Mouse (Mus musculus) urinary bladder, postnatal 14 days (tissue): ENCODE results near the gene Kel.

ENCODE experiments used
- DNase-seq: peaks from one replicate; pipeline ENCODE4 v3.0.0; 2021; ENCODE audit warnings: low spot score

Gene Kel

DNA sequence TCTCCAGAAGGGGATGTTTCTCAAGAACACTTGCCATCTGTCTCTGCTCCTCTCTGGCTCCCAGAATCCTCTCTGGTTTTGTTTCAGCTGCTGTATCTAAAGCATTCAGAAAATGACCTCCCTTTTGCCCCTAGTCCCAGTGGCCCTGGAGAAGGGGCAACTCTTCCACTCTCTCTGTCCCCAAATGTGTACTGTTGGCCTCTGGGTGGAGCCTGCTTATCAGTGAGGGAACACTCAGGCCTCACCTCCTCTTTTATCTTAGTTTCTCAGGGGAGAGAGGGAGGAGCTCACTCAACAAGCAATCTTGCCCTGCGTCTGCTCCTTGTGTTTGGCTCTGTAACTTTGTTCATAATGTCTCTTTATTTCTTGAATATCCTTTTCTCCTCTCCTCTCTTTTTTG lies at the start of gene Kel:
Gene Kel, minus strand, starts transcription at position 217 of the 400 bp plus-strand sequence.
- DNase-seq, result no peak

DNA sequence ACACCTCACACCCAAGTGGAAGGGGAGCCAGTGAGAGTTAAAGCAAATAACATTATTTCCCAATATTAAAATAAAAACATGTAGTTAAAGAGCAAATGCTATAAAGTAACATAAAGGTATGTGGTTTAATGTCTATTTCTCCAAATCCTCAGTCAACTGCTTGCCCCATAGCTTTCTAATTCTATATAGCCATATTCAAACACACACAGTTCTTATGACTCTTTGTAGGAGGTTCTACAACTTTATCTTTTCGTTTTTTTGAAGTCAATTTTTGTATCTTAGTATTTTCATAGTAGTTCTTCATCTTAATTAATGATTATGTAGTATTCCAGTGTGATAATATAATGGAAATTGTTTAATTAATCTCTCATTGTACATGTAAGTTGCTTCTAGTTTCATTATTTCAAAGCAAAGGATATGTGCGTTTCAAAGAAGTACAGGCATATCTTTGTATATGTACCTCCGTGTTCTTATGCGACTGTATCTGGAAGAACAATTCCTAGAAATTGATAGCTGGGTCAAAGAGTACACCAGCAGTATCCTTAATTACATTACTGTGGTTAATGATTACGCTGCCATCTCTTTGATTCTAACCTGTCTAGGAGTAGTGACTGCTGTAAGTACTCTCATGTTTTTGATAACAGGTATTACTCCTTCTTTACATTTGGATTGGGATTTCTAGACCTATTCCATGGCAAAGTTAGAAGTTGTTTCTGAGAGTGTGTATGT lies 40.7 kb upstream of the Kel start:
- DNase-seq, result no peak

GRCm38 (mm10) chr6:41741101-41741500 lies 37.0 kb upstream of the Kel start:
- no peak for DNase-seq

GRCm38 (mm10) chr6:41734719-41735470 lies 30.8 kb upstream of the Kel start:
- no peak for DNase-seq

- DNase-seq, result no peak
Measured at GRCm38 (mm10) chr6:41727989-41728609, 24.0 kb upstream of the Kel start.

- no peak for DNase-seq
Measured at GRCm38 (mm10) chr6:41721430-41721829, 17.3 kb upstream of the Kel start.

DNA sequence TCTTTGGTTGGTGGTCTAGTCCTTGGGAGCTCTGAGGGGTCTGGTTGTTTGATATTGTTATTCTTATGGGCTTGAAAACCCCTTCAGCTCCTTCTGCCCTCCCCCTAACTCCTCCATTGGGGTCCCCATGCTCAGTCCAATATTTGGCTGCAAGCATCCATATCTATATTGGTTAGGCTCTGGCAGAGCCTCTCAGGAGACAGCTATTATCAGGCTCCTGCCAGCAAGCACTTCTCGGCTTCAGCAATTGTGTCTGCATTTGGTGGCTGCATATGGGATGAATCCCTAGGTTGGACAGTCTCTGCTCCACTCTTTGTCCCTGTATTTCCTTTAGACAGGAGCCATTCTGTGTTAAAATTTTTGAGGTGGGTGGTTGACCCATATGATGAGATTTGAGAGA lies 6.1 kb upstream of the Kel start:
- DNase-seq, result no peak

- no peak for DNase-seq
Measured at GRCm38 (mm10) chr6:41706275-41706674, 2.1 kb upstream of the Kel start.

- peak; percentile 32 for DNase-seq
Measured at GRCm38 (mm10) chr6:41702928-41703327, 1.2 kb downstream of the Kel start.

GRCm38 (mm10) chr6:41701245-41701644 lies 2.9 kb downstream of the Kel start:
- no peak for DNase-seq

DNA sequence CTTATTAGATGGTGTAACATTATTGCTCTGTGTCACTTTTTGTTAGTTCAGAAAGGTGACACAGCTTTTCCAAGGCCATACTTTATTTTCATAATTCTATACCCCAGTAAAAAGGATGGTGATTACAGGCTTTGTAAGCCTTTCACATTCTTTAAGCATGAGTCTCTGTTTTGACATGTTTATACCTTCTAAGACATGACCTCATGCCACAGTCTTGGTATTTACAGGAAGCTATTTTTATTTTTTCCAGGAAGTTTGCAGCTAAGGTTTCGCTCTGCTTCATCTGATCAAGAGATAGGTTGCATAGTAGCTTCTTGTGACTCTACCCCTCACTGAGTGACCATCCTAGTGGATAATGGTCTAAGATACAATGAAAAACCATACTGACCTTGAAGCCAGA lies 9.7 kb downstream of the Kel start:
- DNase-seq, result no peak

DNA sequence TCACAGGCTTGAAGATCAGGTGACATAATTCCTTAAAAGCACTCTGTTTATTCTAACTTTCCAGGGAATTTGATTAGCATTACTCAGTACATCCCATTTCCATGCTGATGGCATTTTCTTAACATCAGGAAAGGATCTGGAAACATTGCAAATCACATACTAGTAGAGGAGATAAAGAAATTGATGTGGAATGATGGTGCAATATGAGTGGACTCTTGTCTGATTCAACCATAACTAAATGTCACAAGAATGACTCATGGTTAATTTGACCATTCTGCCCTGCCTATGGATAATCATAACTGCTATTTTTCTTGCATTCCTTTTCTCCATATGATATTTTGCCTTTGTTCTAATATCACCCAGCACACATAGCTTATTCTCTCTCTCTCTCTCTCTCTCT lies 11.9 kb downstream of the Kel start:
- no peak for DNase-seq

GRCm38 (mm10) chr6:41685596-41685995 lies 18.5 kb downstream of the Kel start:
- no peak for DNase-seq

DNA sequence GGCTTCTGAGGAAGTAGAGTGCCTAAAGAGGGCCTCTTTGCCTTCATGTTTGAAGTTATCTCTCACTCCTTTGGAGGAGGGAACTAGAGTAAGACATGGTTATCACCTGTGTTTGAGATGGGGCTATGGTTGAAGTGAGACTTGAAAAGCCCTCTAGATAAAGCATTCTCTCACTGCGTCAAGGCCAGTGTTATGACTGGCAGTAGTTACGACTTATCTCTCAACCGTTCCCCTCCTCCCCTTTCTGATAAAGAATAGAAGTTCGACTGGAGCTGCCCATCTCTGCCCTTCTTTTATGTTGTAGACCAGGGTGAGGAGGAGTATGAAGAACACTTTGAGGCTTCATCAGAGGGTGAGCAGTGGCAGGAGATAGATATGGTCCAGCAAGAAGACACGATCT lies 19.2 kb downstream of the Kel start:
- DNase-seq, result no peak

GRCm38 (mm10) chr6:41684131-41684530 lies 20.0 kb downstream of the Kel start, which contains the start of gene Llcfc1:
Gene Llcfc1, plus strand, starts transcription at chr6:41684431.
- DNase-seq, result no peak

DNA sequence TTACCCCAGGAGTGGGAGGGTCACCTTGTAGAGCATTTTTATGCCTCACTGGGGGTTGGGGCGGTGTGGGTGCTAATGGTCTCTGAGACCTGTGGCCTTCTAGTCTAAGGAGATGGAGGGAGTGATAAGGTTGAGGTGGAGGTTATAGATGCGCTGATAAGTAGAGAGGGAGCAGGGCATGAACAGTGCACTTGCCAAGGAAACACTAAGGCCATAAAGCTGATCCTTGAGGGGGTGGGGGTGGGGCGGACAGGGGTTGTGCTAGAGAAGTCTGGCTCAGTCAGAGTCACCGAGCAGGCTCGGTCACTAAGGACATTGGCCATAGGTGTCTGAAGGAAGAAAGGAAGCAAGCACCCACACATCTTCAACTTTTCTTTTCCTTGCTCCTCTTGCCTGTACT lies 22.5 kb downstream of the Kel start:
- peak; percentile 12 for DNase-seq

DNA sequence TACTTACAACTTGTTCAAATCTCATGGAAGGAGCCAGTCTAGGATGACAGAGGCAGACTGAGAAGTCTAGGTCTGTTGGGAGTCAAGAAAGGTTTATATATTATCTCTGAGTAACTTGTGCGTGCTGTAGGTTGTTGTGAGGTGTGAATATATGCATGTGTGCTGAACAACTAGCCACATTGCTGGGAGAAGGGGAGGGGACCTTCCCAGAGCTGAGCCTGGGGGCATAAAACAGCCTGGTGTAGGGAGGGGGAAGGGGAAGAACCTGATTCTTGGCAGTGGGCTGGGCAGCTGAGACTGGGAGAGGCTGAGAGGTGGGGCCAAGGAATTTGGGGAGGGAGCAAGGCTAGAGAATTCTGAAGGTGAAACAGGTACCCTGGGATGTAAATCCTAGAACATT lies 23.5 kb downstream of the Kel start, which contains the start of gene Trpv5:
Gene Trpv5, minus strand, starts transcription at position 101 of the 400 bp plus-strand sequence.
- no peak for DNase-seq

GRCm38 (mm10) chr6:41676530-41676929 lies 27.6 kb downstream of the Kel start:
- no peak for DNase-seq

DNA sequence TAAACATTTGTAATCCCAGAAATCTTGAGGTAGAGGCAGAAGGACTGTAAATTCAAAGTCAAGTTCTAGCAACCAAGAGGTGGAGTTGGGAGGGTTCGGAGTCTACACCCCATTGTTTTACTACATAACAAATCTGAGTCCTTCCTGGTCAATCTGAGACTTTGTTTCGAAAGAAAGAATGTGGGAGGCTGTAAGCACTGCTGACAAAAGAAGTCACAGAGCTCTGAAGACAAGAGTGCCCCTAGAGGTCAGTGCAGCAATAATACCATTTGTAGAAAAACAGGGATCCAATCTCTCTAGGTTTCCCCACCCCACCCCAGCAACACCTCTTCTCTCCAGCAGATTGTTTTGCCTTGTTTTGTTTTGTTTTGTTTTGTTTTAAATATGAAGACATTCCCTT lies 41.8 kb downstream of the Kel start:
- DNase-seq, result no peak

DNA sequence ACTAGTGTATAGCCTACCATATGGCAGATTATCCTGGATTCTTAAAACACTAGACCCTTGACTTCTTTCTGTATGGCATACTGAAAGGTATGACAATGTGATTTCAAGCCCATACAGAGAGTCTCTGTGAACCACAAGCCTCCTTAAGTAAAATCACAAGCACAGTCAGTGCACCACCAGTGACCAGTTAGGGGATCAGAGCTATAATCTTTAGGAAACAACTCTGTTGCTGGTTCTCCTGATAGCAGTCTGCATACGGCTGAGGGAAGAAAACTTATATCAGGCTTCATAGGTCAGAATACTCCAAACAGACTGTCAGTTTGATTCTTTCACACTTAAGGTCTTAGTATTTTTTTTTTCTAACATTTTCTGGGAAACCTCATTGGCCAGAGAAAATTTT lies 45.7 kb downstream of the Kel start:
- DNase-seq, result no peak

DNA sequence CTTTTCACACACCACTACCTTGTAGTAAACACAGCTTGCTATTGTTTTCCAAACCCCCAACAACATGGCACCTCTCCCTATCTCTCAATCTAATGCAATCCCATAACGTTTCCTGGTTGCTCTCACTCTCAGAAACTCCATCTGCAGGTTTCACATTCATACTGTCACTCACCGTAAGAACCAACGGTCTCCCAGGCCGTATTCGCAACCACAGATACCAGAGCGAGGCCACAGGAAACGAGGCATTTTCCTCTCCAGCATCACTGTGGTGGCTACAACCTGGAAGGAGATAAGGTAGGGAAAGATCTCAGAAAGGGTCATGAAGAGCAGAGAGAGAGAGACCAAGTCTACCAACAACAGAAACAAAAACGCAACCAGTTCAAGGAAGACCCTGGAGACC lies 49.5 kb downstream of the Kel start:
- no peak for DNase-seq

- no peak for DNase-seq
Measured at GRCm38 (mm10) chr6:41653173-41653572, 51.0 kb downstream of the Kel start.

GRCm38 (mm10) chr6:41646672-41647071 lies 57.5 kb downstream of the Kel start:
- DNase-seq, result no peak
